17 mouse cellular contexts compared by ENCODE assay signal in genomic region chr10:23127947-23128346, GRCm38 (mm10).
DNase-seq lines count a peak whose midpoint lies in the region; ATAC-seq and TF ChIP-seq lines count a peak whose summit lies in the region.
"Had no signal": no experiment of that assay in that cellular context is flagged by ENCODE, and none has a peak within 500 bp of the region (broad histone marks: within the 10 kb centered on the region; RNA-seq: fewer than 3 reads in every experiment).

No protein-coding gene starts in this region.

- H3K4me3 ChIP-seq in lung, embryonic 14.5 days (ENCODE audit: low read depth, low read length): no peak overlapping the region
- no peak overlapping the region for H3K4me3 ChIP-seq in lung, embryonic 16.5 days (ENCODE audit: low read length)
- no peak overlapping the region for H3K4me3 ChIP-seq in lung, postnatal 0 days (ENCODE audit: low read depth, low read length)
- H3K4me3 ChIP-seq in heart, adult 2 months: no peak overlapping the region
- H3K4me3 ChIP-seq: embryonic facial prominence, embryonic 10.5 days; embryonic facial prominence, embryonic 12.5 days; forebrain, embryonic 12.5 days had no signal

- ATAC-seq in lung, embryonic 14.5 days (ENCODE audit: insufficient read depth): peak; percentile 47; the same call in 1 of the 2 replicates
- ATAC-seq in lung, embryonic 16.5 days (ENCODE audit: low read depth): peak; percentile 67; the same call in 1 of the 2 replicates
- no peak for ATAC-seq in lung, postnatal 0 days

- 46% methylated on average over 1 of the region's 1 CpGs for WGBS in lung, embryonic 14.5 days
- WGBS in lung, embryonic 16.5 days: 43% methylated on average over 1 of the region's 1 CpGs
- WGBS in lung, postnatal 0 days: 60% methylated on average over 1 of the region's 1 CpGs
- whole genome bisulfite sequencing in heart, adult 2 months: 63% methylated on average over 1 of the region's 1 CpGs

- H3K27me3 ChIP-seq in lung, embryonic 14.5 days (ENCODE audit: insufficient read depth, low read length): no peaks in the 10 kb centered on the region
- no peaks in the 10 kb centered on the region for H3K27me3 ChIP-seq in lung, embryonic 16.5 days (ENCODE audit: control insufficient read depth, insufficient read depth, low read depth, low read length)
- H3K27me3 ChIP-seq in lung, postnatal 0 days (replicated peaks; ENCODE audit: insufficient read depth, low read length): no peaks in the 10 kb centered on the region
- no peaks in the 10 kb centered on the region for H3K27me3 ChIP-seq in heart, adult 2 months (ENCODE audit: control insufficient read depth, insufficient read depth, low read length)
- H3K27me3 ChIP-seq: embryonic facial prominence, embryonic 12.5 days; forebrain, embryonic 12.5 days had no signal

- DNase-seq in lung, embryonic 14.5 days: peak; percentile 67
- no peak for DNase-seq in lung, postnatal 10 days
- no peak for DNase-seq in lung, postnatal 0 days (ENCODE audit: low spot score)
- no peak for DNase-seq in heart, adult 2 months
- DNase-seq: adrenal gland, adult 8-10 months; adrenal gland, postnatal 14 days; adrenal gland, postnatal 36 days; cerebellum, adult 11-12 months; cerebellum, adult 2 months; cerebellum, adult 9-10 months; cerebellum, postnatal 10 days; cerebellum, postnatal 25 days; forebrain, postnatal 0 days had no signal

- H3K9me3 ChIP-seq in lung, embryonic 14.5 days (ENCODE audit: low read depth, low read length): no peaks in the 10 kb centered on the region
- H3K9me3 ChIP-seq in lung, embryonic 16.5 days (ENCODE audit: control insufficient read depth, low read length): no peaks in the 10 kb centered on the region
- no peaks in the 10 kb centered on the region for H3K9me3 ChIP-seq in lung, postnatal 0 days (ENCODE audit: low read length)
- H3K9me3 ChIP-seq: embryonic facial prominence, embryonic 10.5 days; embryonic facial prominence, embryonic 12.5 days; forebrain, embryonic 12.5 days had no signal

- H3K4me2 ChIP-seq in lung, embryonic 14.5 days: no peak overlapping the region
- H3K4me2 ChIP-seq in lung, embryonic 16.5 days (ENCODE audit: low read depth, low read length): no peak overlapping the region
- no peak overlapping the region for H3K4me2 ChIP-seq in lung, postnatal 0 days (replicated peaks; ENCODE audit: low read depth, low read length)
- H3K4me2 ChIP-seq: embryonic facial prominence, embryonic 12.5 days; forebrain, embryonic 12.5 days had no signal

- H3K9ac ChIP-seq in lung, embryonic 14.5 days: no peak overlapping the region
- H3K9ac ChIP-seq in lung, embryonic 16.5 days (ENCODE audit: low read length): no peak overlapping the region
- H3K9ac ChIP-seq in lung, postnatal 0 days (replicated peaks; ENCODE audit: low read depth): no peak overlapping the region
- H3K9ac ChIP-seq in heart, adult 2 months (ENCODE audit: low read depth, low read length): no peak overlapping the region
- H3K9ac ChIP-seq: embryonic facial prominence, embryonic 12.5 days; forebrain, embryonic 12.5 days; forebrain, postnatal 0 days had no signal

- intact Hi-C loops in heart, adult 2 months (cut with DNase I): no loop called here

- TF ChIP-seq CTCF in lung, embryonic 14.5 days (IDR thresholded peaks at IDR 0.05; ENCODE audit: low read depth): no peak
- TF ChIP-seq CTCF in lung, postnatal 0 days (IDR thresholded peaks at IDR 0.05): no peak
- no peak for TF ChIP-seq CTCF in heart, adult 2 months (IDR thresholded peaks at IDR 0.05)

- no peaks in the 10 kb centered on the region for H3K79me2 ChIP-seq in heart, adult 2 months (replicated peaks; ENCODE audit: control insufficient read depth, insufficient read depth, low read length)

- TF ChIP-seq POLR2A in heart, adult 2 months (IDR thresholded peaks at IDR 0.05; ENCODE audit: insufficient read depth, low read depth, low read length): no peak

- no peak for TF ChIP-seq EP300 in lung, postnatal 0 days (IDR thresholded peaks at IDR 0.05)
- no peak for TF ChIP-seq EP300 in heart, adult 2 months (IDR thresholded peaks at IDR 0.05; ENCODE audit: insufficient read depth, low read depth, low read length)

- H3K4me1 ChIP-seq in lung, embryonic 14.5 days (ENCODE audit: insufficient read depth): 0 out of 2 replicates have a peak, but pooled peaks cover 3% of the 10 kb centered on the region
- H3K4me1 ChIP-seq in lung, embryonic 16.5 days (replicated peaks; ENCODE audit: control insufficient read depth, insufficient read depth, low read length): peaks cover 3% of the 10 kb centered on the region; the same call in 1 of the 2 replicates
- H3K4me1 ChIP-seq in lung, postnatal 0 days (ENCODE audit: insufficient read depth, low read depth, low read length): no peaks in the 10 kb centered on the region
- H3K4me1 ChIP-seq in heart, adult 2 months (ENCODE audit: control insufficient read depth, insufficient read depth, low read length): no peaks in the 10 kb centered on the region
- H3K4me1 ChIP-seq: embryonic facial prominence, embryonic 12.5 days had no signal

- H3K36me3 ChIP-seq in lung, embryonic 14.5 days (ENCODE audit: insufficient read depth): no peaks in the 10 kb centered on the region
- no peaks in the 10 kb centered on the region for H3K36me3 ChIP-seq in lung, embryonic 16.5 days (ENCODE audit: control insufficient read depth, insufficient read depth, low read length)
- H3K36me3 ChIP-seq in lung, postnatal 0 days (ENCODE audit: insufficient read depth, low read length): no peaks in the 10 kb centered on the region
- no peaks in the 10 kb centered on the region for H3K36me3 ChIP-seq in heart, adult 2 months (ENCODE audit: control insufficient read depth, insufficient read depth, low read length)
- H3K36me3 ChIP-seq: embryonic facial prominence, embryonic 12.5 days; forebrain, embryonic 12.5 days had no signal

- H3K27ac ChIP-seq in lung, embryonic 14.5 days (ENCODE audit: low read depth): no peak overlapping the region
- H3K27ac ChIP-seq in lung, embryonic 16.5 days (ENCODE audit: low read length): no peak overlapping the region
- no peak overlapping the region for H3K27ac ChIP-seq in lung, postnatal 0 days (ENCODE audit: low read length)
- H3K27ac ChIP-seq in heart, adult 2 months: no peak overlapping the region
- H3K27ac ChIP-seq: embryonic facial prominence, embryonic 10.5 days; embryonic facial prominence, embryonic 12.5 days; forebrain, embryonic 12.5 days had no signal
